Mouse (Mus musculus) skeletal muscle tissue, postnatal 0 days (tissue): Measurements from ENCODE around the gene Dnah7a. TPM values are rescaled to one million over a fixed set of nuclear protein-coding genes. Genes with fewer than 3 reads are reported as not detected.

Experiments
- microRNA-seq, 2 experiments: library from miRNA; unstranded; fragments of <30 nt; microRNA quantifications; one replicate each; pipeline ENCODE4; 2016
- polyA plus RNA-seq: library from polyadenylated mRNA; unstranded; fragments of >200 nt; fragmentation: Nextera tagmentation; extraction: Ambion mirVana; gene quantifications from 2 replicates; pipeline ENCODE4 v1.2.1, GENCODE M21; 2015

Dnah7a gene
- 0.24 TPM in 1 of 2 replicates, not detected in the other for polyA plus RNA-seq

GRCm38 (mm10) chr1:53706431-53707361 is at the start of gene Dnah7a:
Gene Dnah7a (minus strand): TSS chr1:53706784.

GRCm38 (mm10) chr1:53352327-53353261 is 354.0 kb downstream of the Dnah7a start, which contains the start of the genes Asdurf, Gm28551 and Asnsd1:
Gene Asdurf (minus strand): TSS chr1:53352619.
Gene Gm28551 (minus strand): TSS chr1:53352667.
Gene Asnsd1 (minus strand): TSS chr1:53352752.

Small RNAs within 50 kb of the gene (microRNA-seq; reads per million reads assigned to microRNA genes)
- 0 reads per million in 2 experiments for gene Gm25240

Other genes with a start within 250 kb of the Dnah7a start
- 10.6 and 12.1 TPM in 2 replicates for gene Stk17b, start 78.4 kb upstream of the Dnah7a start, polyA plus RNA-seq